Comparison of ENCODE assay signal across 16 mouse cellular contexts in genomic region chr2:79372154-79372467, GRCm38 (mm10).
"Had no signal": no experiment of that assay in that cellular context is flagged by ENCODE, and none has a peak within 500 bp of the region (broad histone marks: within the 10 kb centered on the region; RNA-seq: fewer than 3 reads in every experiment).

No protein-coding gene starts in this region.

- H3K27me3 ChIP-seq: kidney, embryonic 15.5 days; limb, embryonic 12.5 days; limb, embryonic 15.5 days; liver, embryonic 15.5 days had no signal

- DNase-seq: layer of hippocampus, postnatal 36 days; right cerebral cortex, postnatal 4 days; thymus, adult 2 months; thymus, postnatal 14 days had no signal

- H3K27ac ChIP-seq: kidney, embryonic 15.5 days; limb, embryonic 12.5 days; limb, embryonic 15.5 days; liver, embryonic 15.5 days; macrophage; midbrain, embryonic 12.5 days; stomach, postnatal 0 days had no signal

- H3K9me3 ChIP-seq: kidney, embryonic 15.5 days; limb, embryonic 12.5 days; limb, embryonic 15.5 days; liver, embryonic 15.5 days; midbrain, embryonic 12.5 days had no signal

- H3K4me3 ChIP-seq: kidney, embryonic 15.5 days; limb, embryonic 12.5 days; limb, embryonic 15.5 days; liver, embryonic 15.5 days; midbrain, embryonic 12.5 days had no signal

- H3K4me1 ChIP-seq: kidney, embryonic 15.5 days; limb, embryonic 12.5 days; limb, embryonic 15.5 days; liver, embryonic 15.5 days had no signal

- H3K4me2 ChIP-seq: kidney, embryonic 15.5 days; limb, embryonic 12.5 days; limb, embryonic 15.5 days; liver, embryonic 11.5 days; liver, embryonic 15.5 days; lung, embryonic 14.5 days; midbrain, embryonic 12.5 days had no signal

- H3K36me3 ChIP-seq: kidney, embryonic 15.5 days; limb, embryonic 12.5 days; limb, embryonic 15.5 days; liver, embryonic 15.5 days; midbrain, embryonic 12.5 days had no signal

- H3K9ac ChIP-seq: kidney, embryonic 15.5 days; limb, embryonic 12.5 days; limb, embryonic 15.5 days; liver, embryonic 15.5 days; lung, embryonic 14.5 days; midbrain, embryonic 12.5 days had no signal

- ATAC-seq: intestine, postnatal 0 days; lung, postnatal 0 days; midbrain, embryonic 16.5 days had no signal
